Comparison of ENCODE assay signal across 20 mouse cellular contexts in genomic region chr16:91853223-91853622, GRCm38 (mm10).
DNase-seq lines count a peak whose midpoint lies in the region; ATAC-seq and TF ChIP-seq lines count a peak whose summit lies in the region.
"Had no signal": no experiment of that assay in that cellular context is flagged by ENCODE, and none has a peak within 500 bp of the region (broad histone marks: within the 10 kb centered on the region; RNA-seq: fewer than 3 reads in every experiment).

No protein-coding gene starts in this region.

- no peaks in the 10 kb centered on the region for H3K9me3 ChIP-seq in heart, embryonic 11.5 days (replicated peaks; ENCODE audit: control insufficient read depth, low read length)
- no peaks in the 10 kb centered on the region for H3K9me3 ChIP-seq in heart, embryonic 15.5 days (replicated peaks)
- H3K9me3 ChIP-seq in E14TG2a.4 (ENCODE audit: low read length), result no peaks in the 10 kb centered on the region
- no peaks in the 10 kb centered on the region for H3K9me3 ChIP-seq in midbrain, postnatal 0 days (ENCODE audit: low read length)
- H3K9me3 ChIP-seq: embryonic facial prominence, embryonic 13.5 days; forebrain, embryonic 13.5 days; hindbrain, embryonic 10.5 days; intestine, embryonic 15.5 days had no signal

- H3K4me2 ChIP-seq in heart, embryonic 11.5 days, result no peak overlapping the region
- no peak overlapping the region for H3K4me2 ChIP-seq in heart, embryonic 15.5 days
- no peak overlapping the region for H3K4me2 ChIP-seq in midbrain, postnatal 0 days (ENCODE audit: low read depth, low read length, poor library complexity, severe bottlenecking)
- H3K4me2 ChIP-seq: embryonic facial prominence, embryonic 13.5 days; forebrain, embryonic 13.5 days; hindbrain, embryonic 14.5 days; intestine, embryonic 15.5 days had no signal

- no peaks in the 10 kb centered on the region for H3K27me3 ChIP-seq in heart, embryonic 11.5 days (ENCODE audit: control insufficient read depth, insufficient read depth, low read length)
- H3K27me3 ChIP-seq in heart, embryonic 15.5 days, result no peaks in the 10 kb centered on the region
- H3K27me3 ChIP-seq in E14TG2a.4 (ENCODE audit: insufficient read depth, low read length), result no peaks in the 10 kb centered on the region
- no peaks in the 10 kb centered on the region for H3K27me3 ChIP-seq in midbrain, postnatal 0 days (ENCODE audit: insufficient read depth, low read length)
- H3K27me3 ChIP-seq: CH12.LX; embryonic facial prominence, embryonic 13.5 days; forebrain, embryonic 13.5 days; intestine, embryonic 15.5 days had no signal

- DNase-seq in heart, adult 9 months (ENCODE audit: low spot score in 2 of 2), result no peak
- no peak for DNase-seq in heart, postnatal 14 days
- DNase-seq in ZHBTc4 (ENCODE audit: low read depth, low spot score), result peak; percentile 32
- no peak for DNase-seq in midbrain, postnatal 0 days (ENCODE audit: low spot score)
- DNase-seq: adrenal gland, postnatal 10 days; cerebellum, adult 11-12 months; cerebellum, adult 9-10 months; cerebellum, postnatal 25 days; forebrain, postnatal 0 days; gastrocnemius, postnatal 25 days; kidney, adult 18-20 months had no signal

- TF ChIP-seq CTCF in E14TG2a.4 (conservative IDR thresholded peaks at IDR 0.05; ENCODE audit: low read length), result no peak
- TF ChIP-seq CTCF in midbrain, postnatal 0 days (IDR thresholded peaks at IDR 0.05), result no peak

- peak overlapping the region; percentile 57 for H3K27ac ChIP-seq in heart, embryonic 11.5 days (ENCODE audit: low read depth, low read length)
- H3K27ac ChIP-seq in heart, embryonic 15.5 days, result peak overlapping the region; percentile 50
- H3K27ac ChIP-seq in midbrain, postnatal 0 days (ENCODE audit: low read depth, low read length), result no peak overlapping the region
- H3K27ac ChIP-seq: embryonic facial prominence, embryonic 13.5 days; forebrain, embryonic 13.5 days; hindbrain, embryonic 10.5 days; hindbrain, embryonic 14.5 days; intestine, embryonic 15.5 days had no signal

- H3K36me3 ChIP-seq in heart, embryonic 11.5 days (ENCODE audit: control insufficient read depth, insufficient read depth, low read length), result peaks cover 21% of the 10 kb centered on the region
- H3K36me3 ChIP-seq in heart, embryonic 15.5 days, result peaks cover 45% of the 10 kb centered on the region
- peaks cover 18% of the 10 kb centered on the region for H3K36me3 ChIP-seq in E14TG2a.4 (ENCODE audit: insufficient read depth, low read length)
- H3K36me3 ChIP-seq in midbrain, postnatal 0 days (ENCODE audit: insufficient read depth, low read length), result peaks cover 48% of the 10 kb centered on the region

- 83% methylated on average over 12 of the region's 12 CpGs for WGBS in heart, embryonic 11.5 days (ENCODE audit: insufficient replicate concordance)
- WGBS in heart, embryonic 15.5 days, result 72% methylated on average over 12 of the region's 12 CpGs
- WGBS in midbrain, postnatal 0 days, result 89% methylated on average over 12 of the region's 12 CpGs

- intact Hi-C loops in heart, postnatal 14 days (cut with DNase I), result no loop called here

- peaks cover 10% of the 10 kb centered on the region for H3K4me1 ChIP-seq in heart, embryonic 11.5 days (ENCODE audit: control insufficient read depth, insufficient read depth, low read length)
- peaks cover 14% of the 10 kb centered on the region for H3K4me1 ChIP-seq in heart, embryonic 15.5 days (replicated peaks)
- H3K4me1 ChIP-seq in E14TG2a.4 (replicated peaks; ENCODE audit: low read depth, low read length), result peaks cover 47% of the 10 kb centered on the region
- no peaks in the 10 kb centered on the region for H3K4me1 ChIP-seq in midbrain, postnatal 0 days (ENCODE audit: insufficient read depth, low read length)
- H3K4me1 ChIP-seq: embryonic facial prominence, embryonic 13.5 days; forebrain, embryonic 13.5 days; hindbrain, embryonic 10.5 days; intestine, embryonic 15.5 days had no signal

- H3K4me3 ChIP-seq in heart, embryonic 11.5 days (ENCODE audit: low read depth, low read length), result no peak overlapping the region
- no peak overlapping the region for H3K4me3 ChIP-seq in heart, embryonic 15.5 days
- H3K4me3 ChIP-seq in E14TG2a.4 (replicated peaks; ENCODE audit: low read length), result 0 out of 2 replicates have a peak overlapping the region, but pooled peaks have one; percentile 20
- H3K4me3 ChIP-seq in midbrain, postnatal 0 days (ENCODE audit: low read depth, low read length), result no peak overlapping the region
- H3K4me3 ChIP-seq: embryonic facial prominence, embryonic 13.5 days; forebrain, embryonic 13.5 days; hindbrain, embryonic 10.5 days; intestine, embryonic 15.5 days had no signal

- no peak overlapping the region for H3K9ac ChIP-seq in heart, embryonic 11.5 days (ENCODE audit: low read depth, low read length)
- H3K9ac ChIP-seq in heart, embryonic 15.5 days, result no peak overlapping the region
- H3K9ac ChIP-seq in midbrain, postnatal 0 days (replicated peaks; ENCODE audit: low read length, poor library complexity, severe bottlenecking), result no peak overlapping the region
- H3K9ac ChIP-seq: embryonic facial prominence, embryonic 13.5 days; forebrain, embryonic 13.5 days; forebrain, postnatal 0 days; hindbrain, embryonic 14.5 days; intestine, embryonic 15.5 days had no signal

- ATAC-seq in heart, embryonic 11.5 days (replicated peaks; ENCODE audit: insufficient number of reproducible peaks, low FRiP score, low TSS enrichment), result no peak
- ATAC-seq in heart, embryonic 15.5 days (replicated peaks; ENCODE audit: insufficient number of reproducible peaks, insufficient read depth, low FRiP score, low read depth), result no peak
- no peak for ATAC-seq in midbrain, postnatal 0 days (ENCODE audit: low FRiP score)
- ATAC-seq: forebrain, embryonic 13.5 days; forebrain, postnatal 0 days; intestine, embryonic 15.5 days had no signal
